Mouse (Mus musculus) lung, postnatal 10 days (tissue): ENCODE data around the gene Dok5.

Experiments used
- DNase-seq: peaks from one replicate; pipeline ENCODE4 v3.0.0; 2021

The Dok5 gene

DNA sequence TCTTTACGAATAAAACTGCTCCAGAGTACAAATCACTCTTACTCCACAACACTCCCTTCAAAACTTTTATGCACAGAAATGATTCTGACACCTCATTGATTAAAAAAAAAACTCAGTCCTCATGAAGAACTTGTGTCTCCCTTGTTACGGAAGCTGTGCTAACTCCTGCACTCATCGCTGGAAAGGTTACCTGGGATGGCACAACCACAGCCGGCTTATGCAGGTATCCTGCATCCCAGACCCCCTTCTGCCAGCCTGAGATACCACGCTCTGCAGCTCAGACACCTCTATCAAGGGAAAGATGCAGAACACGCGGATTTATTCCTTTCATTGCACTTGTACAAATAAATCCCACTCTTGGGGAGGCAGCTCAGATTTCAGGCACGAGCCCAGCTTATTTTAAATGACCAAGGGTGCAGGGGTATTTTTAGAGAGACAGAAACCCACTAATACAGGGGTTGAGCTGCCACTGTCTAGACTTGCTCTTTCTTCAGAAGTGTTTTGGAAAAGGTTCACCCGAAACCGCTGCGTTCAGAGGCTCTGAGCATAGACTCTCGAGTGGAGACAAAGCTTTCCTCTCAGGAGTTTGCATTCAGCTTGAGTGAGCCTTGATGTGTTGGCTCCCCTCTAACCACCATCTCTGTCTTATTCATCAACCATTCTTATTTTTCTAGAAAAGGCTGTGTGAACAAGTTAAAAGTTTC lies 76.1 kb downstream of the Dok5 start:
- no peak for DNase-seq

DNA sequence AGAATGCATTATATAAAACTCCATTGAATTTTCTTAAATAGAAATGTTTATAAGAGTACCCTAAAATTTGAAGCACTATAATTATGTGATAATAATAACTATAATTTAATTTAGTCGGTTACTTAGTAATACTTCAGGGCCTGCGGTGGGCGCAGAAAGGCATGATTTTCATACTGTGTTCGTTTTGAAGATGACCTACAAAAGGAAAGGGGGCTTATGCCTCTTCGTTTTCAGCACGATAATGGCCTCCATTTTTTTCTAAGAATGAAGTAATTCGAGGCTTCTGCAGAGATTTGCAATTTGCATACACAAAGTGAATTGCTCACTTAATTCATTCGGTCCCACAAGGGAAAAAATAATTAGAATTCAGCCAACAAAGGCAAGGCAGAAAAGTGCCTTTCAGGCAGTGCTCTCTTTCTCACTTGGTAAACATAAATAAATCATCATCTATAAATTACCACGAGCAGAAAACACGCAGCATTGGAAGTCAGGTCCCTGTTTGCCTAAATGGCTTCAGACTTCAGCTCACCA lies 76.7 kb downstream of the Dok5 start:
- no peak for DNase-seq

DNA sequence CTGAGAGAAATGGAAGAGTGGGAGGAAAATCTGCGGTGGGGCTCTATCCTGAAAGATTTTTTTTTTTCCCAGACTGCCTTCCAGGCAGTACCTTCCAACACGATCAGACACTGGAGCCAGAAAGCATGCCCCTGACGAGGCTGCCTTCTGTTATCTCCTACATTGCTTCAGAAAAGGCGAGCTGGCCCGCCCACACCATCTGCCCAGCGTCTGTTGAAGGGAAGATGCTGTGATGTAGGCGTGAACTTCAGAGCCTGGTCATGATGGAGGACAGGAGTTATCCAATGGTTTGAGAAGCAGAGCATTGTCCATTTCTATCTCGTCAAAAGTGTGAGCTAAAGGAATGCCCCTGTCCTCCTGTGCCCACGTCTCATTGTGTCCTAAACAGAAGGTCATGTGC lies 79.7 kb downstream of the Dok5 start:
- no peak for DNase-seq

DNA sequence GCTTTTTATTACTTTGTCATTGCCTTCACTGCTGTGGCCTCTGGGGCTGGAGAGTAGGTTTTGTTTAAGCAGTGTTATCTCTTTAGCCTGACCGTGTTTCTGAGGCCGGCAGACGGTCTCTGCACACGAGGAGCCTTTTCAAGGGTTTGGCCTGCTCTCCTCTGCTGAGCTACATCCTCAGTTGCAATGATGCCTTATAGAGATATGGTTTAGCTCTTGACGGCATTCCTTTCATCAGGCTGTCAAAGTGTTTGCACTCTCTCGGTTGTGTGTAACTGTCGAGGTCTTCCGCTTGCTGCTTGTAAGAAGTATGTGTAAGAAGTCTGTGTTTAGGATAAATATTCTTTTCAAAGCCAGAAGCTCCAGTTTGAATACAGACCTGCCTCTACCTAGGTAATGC lies 84.7 kb downstream of the Dok5 start:
- DNase-seq: no peak

DNA sequence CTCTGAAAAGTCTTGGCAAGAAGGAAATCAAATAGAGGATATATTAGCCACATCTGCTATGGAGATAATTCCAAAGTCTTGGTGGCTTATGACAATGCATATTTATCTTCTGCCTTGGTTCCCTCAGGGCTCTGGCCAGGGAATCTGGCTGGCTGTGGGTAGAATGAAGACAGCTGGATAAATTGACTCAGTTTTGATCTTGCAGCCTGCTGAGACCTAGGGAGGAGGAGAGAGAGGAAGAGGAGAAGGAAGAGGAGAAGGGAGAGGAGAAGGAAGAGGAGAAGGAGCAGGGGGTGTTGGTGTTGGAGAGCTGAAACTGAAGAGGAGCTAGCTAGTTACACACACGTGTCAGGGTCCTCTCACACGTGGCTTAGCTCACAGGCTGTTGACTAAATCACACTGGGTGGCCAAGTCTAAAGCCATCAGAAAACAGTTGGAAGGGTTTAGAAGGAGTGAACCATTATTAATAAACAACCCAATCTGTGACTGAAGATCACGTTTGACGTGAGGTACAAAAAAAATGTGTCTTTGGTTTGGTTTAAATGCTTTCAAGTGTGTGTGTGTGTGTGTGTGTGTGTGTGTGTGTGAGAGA lies 85.6 kb downstream of the Dok5 start:
- DNase-seq: no peak

DNA sequence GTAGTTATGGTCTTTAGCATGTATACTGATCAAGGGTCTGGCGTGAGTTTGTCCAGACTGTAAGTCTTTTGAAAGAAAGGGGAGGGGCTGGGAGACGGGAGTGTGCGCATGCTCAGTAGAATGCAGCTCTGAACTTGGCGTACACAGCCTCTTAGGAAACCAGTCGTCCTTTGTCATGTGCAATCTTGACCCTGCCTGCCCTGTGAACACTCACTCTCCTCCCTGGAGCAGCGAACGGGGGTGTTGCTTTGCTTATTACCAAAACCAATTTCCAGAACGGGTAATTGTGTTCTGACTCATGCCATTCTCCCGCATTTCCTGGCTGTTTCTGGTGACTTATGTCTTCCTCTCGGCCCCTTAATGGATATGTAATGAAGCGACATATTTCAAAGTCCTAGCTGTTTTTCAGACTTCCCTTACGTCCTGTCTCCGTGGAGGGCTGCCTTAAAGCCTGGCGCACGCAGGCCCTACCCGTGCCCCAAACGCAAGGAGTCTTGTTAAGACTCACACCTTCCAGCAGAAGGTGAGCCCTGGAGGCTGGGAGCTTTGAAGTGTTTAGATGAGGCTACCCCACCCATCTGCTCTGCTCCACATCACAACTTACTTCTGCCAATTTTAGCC lies 95.3 kb downstream of the Dok5 start:
- DNase-seq: peak; percentile 77

DNA sequence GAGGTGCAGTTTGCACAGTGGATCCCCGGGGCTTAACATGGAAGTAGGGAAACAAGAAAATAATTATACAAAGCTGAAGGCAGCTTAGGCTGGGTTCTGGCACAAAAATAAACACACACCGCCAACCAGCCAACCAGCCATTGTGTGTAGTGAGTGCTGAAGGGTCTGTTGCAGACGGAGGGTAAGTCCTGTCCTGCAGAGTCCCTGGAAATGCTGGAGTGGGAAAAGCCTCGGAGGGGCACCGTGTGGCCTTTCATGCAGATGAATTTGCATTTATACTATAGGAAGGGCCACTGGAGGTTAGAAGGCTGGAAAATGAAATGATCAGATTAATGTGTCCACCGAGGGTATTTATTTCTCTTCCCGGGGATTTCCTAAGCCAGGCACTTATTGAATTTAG lies 97.2 kb downstream of the Dok5 start:
- DNase-seq: no peak

DNA sequence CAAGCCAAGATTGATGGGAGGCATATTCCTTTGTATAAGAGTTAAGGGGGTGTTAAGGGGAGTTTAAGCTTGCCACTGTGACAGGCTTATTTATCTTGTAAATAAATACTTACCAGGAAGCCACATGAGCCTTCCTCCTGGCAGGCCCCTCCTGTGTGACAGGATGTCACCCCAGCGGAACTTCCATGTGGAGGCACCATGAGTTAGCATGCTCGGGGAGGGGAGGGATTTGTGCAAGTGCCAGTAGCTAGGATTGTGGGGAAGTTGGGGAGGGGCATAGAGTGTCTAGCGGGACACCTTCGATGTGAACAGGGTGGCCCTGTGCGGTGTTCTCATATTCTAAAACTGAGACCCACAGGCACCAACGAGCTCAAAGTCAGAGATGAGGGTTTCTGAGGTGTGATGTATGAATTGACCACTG lies 97.6 kb downstream of the Dok5 start:
- peak; percentile 37 for DNase-seq

DNA sequence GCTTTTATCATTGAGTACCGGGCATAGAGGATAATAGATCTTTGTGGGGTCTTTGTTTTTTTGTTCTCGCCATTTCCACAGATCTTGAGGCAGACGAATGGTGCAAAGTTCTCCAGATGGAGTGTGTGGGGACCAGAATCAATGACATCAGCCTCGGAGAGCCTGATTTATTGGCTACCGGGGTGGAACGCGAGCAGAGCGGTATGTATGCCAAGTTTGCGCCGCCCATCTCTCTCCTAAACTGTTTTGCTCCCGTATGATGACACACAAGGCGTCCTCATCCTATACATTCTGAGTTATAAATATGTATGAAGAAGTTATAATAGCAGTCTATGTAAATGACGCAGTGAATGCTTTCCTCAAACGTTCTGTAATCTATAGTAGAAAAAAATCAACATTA lies 98.4 kb downstream of the Dok5 start:
- DNase-seq: no peak

DNA sequence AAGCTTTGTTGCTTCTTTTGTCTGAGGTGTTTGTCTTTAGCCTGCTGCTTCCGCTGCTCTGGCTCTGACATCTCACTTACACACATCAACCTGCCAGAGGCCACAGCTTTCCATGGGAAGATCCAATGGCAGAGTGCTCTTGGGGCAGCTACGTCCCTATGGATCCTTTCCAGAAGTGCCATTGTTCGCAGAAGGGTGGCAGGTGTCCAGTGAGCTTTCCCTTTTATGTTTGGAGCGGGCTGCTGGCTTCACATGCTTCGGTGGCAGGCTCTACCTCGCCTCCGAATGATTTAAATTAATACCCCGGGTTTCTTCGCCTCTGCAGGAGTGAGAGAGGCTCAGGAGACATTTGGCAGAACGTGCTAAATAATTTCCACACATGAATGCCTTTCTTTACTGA lies 105.3 kb downstream of the Dok5 start:
- DNase-seq: no peak

DNA sequence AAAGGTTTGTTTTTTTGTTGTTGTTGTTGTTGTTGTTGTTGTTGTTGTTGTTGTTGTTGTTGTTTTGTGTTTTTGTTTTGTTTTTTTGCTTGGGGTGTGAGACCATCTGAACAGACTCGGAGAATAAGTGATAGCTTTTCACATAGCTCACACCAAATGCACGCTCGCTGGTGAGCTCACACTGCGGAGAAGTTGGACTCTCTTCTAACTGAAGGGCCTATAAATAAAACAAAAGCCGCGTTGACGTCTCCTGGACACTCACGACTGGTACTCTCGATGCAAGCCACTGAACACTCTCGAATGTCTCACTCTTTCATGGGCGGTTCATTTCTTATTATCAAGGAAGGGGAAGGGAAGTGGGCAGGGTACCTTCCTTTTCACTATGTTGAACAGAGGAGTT lies 105.8 kb downstream of the Dok5 start:
- no peak for DNase-seq

DNA sequence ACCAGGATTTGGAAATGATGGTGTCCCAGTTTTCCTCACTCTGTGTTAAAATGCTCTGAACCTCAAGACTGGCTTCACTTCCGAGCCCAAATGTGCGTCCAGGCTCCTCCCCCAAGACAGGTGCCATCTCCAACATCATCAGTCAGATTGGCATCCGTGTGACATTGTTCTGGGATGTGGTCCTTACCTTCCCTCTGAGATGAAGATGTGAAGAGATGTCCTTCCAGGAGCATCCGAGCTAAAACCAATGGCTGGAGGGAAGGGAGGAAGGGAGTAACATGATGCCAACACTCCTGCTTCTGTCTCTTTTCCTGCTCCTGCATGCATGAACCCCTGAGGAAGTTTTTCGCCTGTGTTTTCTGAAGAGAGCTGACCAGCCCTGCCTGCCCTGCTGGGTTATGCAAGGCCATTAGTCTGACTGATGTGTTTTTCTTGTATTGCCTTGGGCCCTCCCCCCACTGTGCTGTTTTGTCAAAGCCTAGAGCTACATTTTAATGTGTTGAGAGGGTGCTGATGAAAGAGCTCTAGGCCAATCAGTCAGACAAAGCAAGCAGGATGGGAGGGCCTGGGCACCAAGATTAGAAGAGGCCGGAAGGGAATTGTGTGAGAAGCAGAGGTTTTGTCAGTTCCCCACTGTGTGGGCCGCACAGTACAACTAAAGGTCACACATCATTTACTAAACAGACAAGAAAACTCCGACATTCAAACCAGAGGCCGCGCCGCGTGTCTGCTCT lies 106.4 kb downstream of the Dok5 start:
- peak; percentile 56 for DNase-seq

DNA sequence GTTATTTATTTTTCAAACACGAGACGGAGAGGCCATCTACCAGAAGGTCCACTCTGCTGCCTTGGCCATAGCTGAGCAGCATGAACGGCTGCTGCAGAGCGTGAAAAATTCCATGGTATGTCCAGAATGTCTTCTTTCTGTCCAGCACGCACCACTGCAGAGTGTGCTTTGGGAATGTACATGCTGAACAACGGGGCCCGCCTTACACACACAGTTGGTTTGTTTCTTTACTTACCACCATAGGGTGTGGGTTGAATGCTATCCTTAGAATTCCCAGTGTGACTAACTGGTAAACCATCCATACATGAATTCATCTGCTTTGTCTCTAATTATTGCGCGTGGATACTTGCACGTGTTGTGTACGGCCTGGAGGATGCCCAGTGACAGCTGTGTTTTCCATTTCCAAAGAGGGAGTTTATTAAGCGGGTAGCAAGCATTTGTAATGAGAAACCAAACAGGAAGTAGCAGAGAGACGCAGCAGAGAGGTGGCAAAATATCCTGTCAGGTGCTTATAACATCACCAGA lies 109.9 kb downstream of the Dok5 start:
- DNase-seq: no peak

DNA sequence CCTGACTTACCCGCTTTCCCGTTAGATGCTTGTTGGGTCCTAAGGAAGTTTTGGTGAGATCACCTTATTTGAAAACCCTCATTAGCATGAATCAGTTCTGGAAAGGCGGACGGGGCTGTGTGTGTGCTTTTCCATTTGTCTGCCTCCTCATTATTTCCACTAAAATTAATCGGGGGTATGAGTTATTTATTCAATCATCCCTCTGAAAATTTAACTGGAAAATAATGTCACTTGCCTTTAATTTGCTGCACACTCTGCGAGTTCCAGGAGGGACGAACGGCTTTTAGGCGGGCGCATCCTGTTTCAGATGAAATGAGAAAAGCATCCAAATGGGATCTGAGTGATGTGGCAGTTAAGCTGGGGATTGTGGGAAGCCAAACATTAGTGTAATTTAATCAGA lies 113.9 kb downstream of the Dok5 start:
- DNase-seq: no peak

DNA sequence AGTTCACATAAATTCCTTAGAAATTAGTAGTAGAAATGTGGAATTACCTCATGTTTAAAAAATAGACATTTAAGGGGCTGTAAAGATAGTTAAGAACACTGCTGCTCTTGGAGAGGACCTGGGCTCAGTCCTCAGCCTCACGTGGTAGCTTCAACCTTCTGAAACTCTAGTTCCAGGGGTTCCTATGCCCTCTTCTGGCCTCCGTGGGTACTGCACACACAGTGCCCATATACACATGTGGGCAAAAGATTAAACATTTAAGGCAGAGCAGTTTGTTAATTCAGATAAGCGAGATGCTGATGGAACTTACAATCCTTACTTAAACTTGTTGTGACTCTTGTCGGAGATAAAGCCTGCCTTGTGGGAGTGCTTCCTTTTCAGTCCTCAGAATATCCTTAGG lies 118.5 kb downstream of the Dok5 start:
- no peak for DNase-seq

DNA sequence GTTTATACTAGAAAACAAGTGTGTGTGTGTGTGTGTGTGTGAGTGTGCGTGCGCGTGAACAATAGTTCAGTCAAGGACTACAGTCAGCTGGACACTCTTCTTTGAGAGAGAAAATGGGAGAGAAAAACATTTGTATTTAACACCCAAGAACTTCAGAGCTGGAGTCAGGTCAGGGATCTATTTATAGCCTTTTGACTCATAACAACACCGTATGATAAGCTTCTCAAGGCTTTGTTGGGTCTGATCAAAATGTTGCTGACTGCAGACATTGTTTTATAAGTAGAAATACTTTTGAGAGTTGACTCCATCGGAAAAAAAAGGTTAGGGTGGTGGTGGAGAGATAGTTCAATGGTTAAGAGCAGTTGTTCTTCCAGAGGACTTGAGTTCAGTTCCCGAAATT lies 120.7 kb downstream of the Dok5 start:
- no peak for DNase-seq

DNA sequence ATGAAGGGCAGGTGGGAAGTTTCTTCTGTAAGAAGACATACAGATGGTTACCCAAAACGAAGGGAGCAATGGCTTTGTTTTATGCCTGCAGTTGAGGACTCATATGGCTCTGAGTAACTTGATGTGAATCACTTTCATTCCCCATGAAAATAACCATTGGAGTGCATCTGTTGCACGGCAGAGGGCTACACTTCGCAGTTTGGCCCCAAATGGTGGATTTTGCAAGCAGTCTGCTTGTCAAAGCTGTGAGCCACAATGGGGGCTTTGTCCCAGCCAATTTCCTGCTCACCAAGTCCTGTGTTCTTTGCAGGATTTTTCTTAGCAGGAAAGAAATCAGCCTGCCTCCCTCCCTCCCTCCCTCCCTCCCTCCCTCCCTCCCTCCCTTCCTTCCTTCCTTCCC lies 123.6 kb downstream of the Dok5 start:
- no peak for DNase-seq

DNA sequence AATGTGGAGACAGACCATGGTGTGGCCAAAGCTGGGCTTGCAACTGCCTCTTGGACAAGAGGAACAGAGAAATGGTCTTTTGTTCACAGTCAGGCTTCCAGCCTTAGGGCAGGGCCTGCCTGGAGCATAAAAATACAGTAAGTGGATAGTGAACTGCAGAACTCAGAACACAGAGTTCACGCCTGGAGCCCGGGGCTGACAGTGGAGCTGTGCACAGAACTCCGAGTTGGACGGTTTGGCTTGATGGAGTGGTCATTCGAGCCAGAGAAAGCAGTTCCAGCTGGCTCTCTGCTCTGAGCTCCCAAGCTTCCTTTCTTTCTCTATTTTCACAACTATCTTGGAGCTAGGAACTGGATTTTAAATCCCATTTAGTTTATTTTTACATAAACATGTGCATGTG lies 124.5 kb downstream of the Dok5 start:
- DNase-seq: peak; percentile 50

DNA sequence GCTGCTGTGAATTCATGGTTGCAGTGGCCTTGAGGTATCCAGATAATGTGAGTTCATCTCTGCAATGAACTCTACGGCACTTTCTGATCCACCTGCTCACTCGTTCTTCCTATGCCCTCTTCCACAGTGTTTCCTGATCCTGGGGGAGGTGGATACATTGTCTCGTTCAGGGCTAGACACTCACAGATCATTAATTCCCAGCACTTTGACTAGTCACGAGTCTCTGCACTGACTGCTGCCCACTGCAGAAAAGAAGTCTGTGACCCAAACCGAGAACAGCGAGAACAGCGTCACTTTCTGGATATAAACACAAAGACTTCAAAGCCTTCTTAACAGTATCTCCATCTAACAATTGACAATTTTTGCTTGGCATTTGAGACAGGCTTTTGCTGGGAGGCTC lies 125.9 kb downstream of the Dok5 start:
- DNase-seq: no peak

DNA sequence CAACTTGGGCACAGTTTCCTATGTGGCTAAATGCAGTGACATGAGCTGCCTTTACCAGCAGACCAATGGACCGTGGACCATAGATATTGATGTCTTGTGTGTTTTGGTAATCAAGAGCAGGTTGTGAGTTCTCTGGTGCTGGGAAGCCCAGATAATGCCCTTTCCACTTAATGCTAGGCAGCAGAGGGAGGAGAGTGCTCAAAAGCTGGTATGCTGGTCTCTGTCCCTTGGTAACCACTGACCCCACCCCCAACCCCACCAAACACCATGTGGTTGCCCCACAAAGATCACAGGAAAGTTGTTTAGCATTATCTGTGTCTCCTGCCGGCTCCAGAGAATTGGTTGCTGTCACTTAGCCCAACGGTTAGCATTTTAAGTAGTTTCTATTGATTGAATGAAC lies 127.0 kb downstream of the Dok5 start:
- no peak for DNase-seq

DNA sequence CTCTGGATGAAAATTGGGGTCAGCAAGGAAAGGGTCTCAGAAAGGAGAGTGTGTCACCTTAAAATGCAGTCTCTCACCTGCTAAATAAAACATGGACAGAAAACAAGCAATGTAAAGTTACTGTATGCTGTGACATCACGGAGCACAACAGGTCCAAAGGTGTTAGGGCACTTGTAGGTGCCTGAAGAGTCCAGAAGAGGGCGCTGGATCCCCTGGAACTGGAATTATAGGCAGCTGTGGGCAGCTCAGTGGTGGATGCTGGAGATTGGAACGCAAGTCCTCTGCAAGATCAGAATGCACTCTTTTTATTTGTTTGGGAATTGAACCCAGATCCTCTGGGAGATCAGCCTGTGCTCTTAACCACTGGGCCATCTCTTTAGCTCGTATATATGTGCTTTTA lies 129.0 kb downstream of the Dok5 start:
- no peak for DNase-seq

DNA sequence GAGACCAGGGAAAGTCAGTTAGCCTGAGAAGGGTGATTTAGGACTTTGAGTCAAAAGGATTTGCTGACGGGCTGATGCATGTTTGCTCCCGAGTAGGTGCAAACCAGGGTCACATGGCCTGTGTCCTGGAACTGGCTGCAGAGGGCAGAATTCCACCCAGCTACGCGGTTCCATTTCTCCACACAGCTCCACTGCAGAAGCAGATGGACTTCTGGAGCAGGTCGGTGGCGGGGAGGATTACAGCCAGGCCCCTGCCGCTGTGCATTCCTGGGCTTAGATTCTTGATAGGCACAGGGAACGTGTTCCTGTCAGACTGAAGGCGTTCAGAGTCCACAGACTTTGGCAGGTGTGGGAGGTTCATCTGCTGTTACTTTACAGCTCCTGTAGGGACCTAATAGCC lies 131.2 kb downstream of the Dok5 start:
- DNase-seq: no peak

DNA sequence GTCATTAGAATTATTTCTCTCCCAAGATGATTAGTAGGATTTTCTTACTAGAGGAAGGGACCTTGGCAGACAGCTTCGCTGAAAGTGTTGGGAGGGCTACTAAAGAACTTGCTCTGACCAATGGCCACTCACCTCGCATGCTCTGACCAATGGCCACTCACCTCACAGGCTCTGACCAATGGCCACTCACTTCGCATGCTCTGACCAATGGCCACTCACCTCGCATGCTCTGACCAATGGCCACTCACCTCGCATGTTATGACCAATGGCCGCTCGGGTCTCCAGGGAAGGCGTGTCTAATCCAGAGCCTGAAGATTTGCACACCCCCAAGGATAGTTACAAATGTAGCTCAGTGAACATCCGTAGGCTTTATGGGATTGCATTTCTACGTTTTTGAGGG lies 131.6 kb downstream of the Dok5 start:
- DNase-seq: no peak

DNA sequence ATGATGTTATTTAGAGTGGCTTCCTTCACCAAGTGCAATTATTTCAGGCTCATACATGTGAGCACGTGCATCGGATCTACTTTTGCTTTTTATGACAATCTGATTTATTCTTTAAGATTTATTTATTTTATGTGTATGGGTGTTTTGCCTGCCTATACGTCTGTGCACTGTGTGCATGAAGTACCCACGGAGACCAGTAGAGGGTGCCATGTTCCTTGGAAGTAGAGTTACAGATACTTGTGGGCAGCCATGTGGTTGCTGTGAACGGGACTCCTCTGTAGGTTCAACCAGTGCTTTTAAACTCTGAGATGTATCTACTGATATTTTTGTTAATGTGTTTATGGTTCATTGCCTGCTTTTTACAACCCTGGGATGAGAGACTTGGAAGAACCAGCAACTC lies 132.4 kb downstream of the Dok5 start:
- DNase-seq: no peak
